Mouse (Mus musculus) naive thymus-derived CD4-positive, alpha-beta T cell, adult 2 months (primary cell): Measurements from ENCODE around the gene Dusp15.
A peak's percentile ranks its signal among the peaks of the same experiment; 100 is the strongest.

Source experiments
- DNase-seq: peaks from one replicate; pipeline ENCODE4 v3.0.0-alpha.2; 2011; ENCODE audit warnings: low read depth

Dusp15 gene

DNA sequence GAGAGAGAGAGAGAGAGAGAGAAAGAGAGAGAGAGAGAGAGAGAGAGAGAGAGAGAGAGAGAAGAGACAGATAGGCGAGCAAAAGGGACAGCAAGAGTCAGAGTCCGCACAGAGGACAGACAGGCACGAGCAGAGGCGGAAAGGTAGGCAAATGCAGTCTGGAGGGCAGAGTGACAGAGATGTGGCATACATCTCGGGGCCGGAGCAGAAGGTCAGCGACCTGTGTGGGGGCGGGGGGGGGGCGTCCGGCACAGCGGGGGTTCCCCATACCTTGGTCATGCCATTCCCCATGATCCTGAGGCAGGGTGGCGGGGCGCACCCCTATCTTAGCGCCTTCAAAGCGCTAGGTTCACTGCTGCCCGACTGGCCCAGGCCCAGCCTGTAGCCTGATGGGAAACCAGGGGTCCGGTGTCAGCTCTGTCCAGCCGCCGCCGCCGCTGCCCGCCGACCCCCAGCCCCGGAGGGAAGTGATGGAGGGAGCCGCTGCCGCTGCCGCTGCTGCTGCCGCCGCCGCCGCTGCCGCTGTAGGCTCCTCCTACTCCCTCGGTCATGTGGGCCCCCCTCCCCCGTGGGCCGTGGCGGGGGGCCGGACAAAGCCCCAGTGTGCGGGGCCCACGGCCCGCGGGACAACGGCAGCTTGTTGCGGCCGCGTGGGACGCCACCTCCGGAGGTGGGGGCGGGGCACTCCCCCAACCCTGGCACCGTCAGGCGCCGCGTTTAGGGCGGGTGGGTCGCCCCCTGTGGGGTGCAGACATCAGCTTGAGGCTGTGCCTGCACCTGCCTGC lies at the start of gene Dusp15:
Gene Dusp15 (minus strand): TSS at position 634 of the 785 bp plus-strand sequence.
- DNase-seq = peak; percentile 20

DNA sequence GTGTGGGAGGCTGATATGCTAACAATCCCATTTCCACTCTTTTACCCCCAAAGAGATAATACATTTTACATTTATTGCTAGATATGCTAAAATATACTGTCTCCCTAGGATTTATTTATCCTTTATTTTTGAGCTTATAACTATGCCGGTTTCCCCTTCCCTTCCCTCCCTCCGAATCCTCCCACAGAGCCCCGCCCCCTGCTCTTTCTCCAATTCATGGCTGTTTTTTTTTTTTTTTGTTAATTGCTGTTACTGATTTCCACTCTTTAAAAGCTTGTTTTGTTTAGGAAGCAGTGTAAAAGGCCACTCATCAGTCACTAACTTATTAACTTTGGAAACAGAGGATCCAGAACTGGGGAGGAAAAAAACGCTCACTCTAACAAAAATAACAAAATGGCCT lies 45.5 kb upstream of the Dusp15 start:
- no peak for DNase-seq

DNA sequence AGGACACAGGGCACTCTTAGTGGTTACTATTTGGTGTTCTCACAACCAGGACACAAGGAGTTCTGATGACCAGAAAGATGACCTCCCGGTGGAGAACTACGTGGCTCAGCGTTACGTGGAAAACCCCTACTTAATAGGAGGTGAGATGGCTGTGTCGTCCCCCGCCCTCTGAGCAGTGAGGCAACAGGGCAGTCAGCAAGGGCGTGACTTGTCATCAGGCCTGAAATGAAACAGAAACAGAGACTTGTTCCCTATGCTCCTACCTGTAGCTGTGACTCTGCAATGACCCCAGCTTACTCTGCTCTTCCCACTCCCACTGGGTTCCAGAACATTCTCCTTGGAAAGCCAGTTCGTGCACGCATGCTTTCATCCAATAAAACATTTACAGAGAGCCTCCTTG lies 40.0 kb upstream of the Dusp15 start:
- DNase-seq = no peak

DNA sequence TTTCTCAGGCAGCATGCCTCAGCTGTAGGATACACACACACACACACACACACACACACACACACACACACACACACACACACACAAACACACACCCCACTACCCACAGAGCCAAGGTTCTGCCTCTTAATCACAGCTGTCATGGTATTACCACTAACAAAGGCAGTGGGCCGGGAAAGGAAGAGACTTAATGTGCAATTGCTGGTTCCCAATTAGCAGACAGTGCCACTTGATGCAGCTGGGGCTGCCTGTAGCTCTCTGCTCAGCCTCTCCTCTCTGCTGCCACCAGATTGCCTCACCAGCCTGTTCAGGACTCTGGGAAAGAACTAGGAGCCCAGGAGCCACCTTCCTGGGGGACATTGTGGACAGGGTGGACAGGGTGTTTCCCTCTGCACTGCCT lies 34.1 kb upstream of the Dusp15 start:
- no peak for DNase-seq

DNA sequence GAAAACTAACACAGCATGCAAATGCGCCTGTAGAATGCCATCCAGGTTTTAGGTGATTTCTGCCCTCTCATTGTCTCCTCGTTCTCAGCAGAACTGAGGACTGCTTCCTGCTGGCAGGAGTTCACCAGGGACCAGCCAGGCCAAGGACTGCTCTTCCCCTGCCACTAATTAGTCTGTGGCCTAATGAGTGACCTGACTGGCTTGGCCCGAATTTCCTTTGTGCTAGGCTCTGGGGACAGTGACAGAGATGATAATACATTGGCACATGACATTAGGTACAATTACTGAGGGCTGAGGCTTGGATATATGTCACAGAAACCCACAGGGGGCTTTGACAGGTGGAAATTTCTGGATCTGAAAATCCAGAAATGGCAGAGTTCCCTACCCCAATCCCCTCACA lies 25.5 kb upstream of the Dusp15 start:
- DNase-seq = no peak

DNA sequence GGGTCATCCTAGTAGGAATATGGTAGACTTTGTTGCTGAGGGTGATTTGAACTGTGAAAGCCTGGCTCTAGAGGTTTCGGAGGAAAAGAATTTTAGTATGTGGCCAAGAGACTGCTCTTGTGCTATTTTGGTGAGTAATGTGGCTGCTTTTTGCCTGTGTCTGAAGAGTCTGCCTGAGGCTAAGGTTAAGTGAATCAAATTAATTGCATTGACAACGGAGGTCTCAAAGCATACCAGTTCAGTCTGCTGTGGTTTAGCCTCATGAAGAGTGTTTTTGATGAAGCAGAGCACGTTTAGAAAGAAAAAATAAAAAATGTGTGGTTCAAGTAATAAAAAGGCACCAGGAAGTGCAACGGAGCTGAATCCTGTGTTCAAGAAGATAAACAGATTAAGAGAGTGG lies 14.1 kb upstream of the Dusp15 start:
- no peak for DNase-seq

DNA sequence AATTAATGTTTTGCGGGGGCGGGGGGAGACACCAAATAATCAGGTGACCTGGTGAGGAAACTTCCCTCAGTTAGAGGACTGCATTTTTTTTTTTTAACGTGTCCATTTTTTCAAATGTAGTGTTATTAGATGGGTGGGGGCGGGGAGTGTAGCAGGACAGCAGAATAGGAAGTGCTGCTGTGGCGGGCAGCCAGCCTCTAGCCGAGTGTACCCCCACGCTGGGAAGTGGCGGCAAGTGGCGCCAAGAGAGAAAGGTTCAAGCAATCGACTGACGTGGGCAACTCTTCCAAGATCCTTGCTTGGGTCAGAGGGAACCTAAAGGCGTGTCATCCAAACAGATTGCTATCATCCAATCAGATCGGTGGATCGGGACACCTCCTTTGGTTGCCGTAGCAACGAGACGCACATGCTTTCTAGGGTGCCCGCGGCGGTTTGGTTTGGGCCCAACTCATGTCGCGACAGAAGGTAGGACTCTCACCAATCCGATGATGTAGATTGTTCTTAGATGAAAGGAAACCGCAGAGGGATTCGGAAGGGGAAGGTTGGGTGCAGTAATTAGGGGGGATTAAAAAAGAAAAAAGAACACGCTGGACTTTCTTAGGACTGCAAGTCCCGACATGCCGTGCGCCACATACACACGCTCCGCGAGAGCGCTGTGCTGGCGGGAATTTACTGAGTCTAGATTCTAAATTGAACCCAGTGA lies 10.7 kb upstream of the Dusp15 start, which contains the start of gene Ttll9:
Gene Ttll9 (plus strand): TSS at position 395 of the 703 bp plus-strand sequence.
- DNase-seq = peak; percentile 46

DNA sequence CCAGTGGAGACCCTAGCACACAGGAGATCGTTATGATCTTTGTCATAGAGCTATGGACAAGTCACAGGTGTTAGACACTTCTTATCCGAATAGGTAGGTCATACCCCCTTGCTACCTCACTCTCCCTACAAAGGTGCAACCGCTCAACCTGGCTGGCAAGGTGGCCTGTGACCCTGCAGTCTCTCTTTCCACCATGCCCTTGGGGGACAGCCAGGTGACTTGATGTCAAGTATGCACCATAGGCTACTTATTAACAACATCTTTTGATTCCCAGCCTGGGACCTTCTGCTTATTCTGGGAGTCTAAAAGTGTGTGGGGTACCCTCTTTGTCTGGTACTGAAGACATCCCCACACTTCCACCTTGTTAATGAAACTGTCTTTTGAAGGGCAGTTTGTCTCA lies 6.6 kb upstream of the Dusp15 start:
- DNase-seq = no peak

DNA sequence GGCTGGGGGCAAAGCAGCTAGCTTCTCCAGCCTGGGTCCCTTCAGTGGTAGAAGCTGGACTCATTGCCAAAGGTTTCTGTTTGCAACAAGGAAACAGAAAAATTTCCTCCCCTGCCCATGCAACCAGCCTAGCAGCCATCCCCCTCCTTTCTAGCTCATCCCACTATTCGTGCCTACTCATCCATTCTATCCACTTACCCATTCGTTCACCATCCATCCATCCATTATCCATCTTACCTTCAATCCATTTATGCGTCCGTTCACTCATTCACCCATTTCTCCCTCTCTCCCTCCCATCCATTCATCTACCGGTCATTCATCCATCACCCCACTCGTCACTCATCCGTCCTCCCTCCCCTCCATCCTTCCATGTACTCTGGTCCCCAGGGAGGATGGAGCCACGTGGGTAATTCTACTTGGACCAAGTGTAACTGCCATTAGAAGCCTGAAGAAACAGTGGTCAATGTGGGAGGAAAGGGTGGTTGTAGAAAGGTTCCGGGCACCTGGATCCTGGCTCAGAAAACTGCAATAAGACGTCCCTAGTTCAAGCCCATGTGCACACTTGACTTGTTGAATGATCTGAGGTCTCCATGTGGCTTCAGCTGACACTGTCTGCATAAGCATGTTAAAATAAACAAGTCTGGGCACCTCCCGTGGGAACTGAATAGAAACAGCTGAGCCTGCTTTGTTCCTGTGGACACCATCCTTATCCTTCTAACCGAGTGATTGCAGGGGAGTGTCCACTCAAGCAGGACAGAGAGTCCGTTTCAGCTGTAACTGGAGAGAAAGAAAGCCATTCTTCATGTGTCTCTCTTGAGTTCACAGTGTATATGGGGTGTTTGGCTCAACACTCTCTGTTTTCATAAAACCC lies 587 bp upstream of the Dusp15 start:
- DNase-seq = no peak

DNA sequence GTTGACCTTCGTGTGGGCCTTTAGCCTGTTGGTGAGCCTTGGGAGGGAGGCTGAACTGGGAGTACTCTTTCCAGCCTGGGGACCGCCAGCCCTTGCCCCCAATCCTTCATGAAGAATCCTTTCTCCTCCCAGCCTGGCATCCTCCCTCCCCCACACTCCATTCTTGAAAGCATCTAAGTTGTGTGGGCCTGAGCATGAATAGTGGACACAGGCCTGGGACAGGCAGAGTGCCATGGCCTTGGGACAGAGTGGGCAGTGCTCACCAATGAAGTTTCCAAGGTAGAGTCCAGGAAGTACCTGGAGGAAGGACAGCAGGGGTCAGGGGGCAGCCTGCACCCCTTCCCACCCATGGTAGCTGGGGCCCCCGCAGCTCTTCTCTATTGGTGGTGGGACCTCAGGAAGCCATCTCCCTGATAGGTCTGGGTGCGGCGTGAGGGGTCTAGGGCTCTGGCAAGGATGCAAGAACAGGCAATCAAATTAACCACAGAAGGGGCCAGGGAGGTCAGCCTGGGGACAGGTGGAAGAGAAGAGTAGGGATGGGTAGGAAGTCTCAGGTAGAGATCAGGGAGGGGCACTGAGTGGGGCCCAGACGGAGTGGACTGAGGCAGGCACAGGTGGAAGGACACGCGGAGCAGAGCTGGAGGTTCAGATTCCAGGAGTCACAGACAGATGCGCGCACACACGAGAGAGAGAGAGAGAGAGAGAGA lies 987 bp downstream of the Dusp15 start:
- DNase-seq = no peak

DNA sequence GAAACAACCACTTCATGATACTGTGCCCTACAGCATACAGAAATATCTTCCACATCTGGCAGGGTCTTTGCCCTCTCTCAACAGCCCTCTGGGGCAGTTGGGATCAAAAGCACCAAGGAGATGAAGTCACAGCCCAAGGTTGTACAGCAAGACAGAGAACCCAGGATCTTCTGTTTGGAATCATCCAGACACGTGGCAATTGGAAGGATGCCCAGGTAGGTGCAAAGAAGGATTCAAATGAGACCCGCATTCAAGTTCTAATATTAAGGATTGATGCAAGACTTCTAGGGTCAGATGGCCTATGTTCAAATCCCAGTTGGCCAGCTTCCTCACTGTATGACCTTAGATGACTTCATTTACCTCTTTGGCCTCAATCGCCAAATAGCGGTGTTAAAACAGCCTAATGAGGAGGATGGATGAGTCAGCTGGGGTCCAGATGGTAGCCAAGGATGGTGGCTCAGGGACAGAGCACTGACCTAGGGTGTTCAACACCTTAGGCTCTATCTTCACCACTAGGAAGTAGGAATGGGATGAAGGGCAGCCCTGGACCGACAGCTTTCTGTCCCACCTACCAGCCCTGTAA lies 3.0 kb downstream of the Dusp15 start:
- no peak for DNase-seq

DNA sequence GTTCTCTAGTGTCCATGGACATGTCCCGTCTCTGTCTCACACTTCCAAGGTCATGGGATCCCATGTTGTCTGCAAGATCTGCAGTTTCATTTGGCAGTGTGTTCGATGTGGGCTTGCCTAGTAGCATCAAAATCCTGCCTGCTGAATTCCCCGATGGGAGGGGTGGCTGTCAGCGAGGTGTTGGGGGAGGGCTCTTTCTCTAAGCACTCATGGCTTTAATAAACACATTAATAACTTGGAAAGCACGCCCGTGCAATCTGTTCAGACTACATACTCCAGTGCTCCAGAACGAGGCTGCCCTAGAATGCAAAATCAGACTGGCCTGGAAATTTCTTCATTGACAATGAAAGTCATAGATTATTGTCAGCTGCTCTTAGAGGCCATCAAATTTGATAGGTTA lies 4.4 kb downstream of the Dusp15 start:
- DNase-seq = no peak

DNA sequence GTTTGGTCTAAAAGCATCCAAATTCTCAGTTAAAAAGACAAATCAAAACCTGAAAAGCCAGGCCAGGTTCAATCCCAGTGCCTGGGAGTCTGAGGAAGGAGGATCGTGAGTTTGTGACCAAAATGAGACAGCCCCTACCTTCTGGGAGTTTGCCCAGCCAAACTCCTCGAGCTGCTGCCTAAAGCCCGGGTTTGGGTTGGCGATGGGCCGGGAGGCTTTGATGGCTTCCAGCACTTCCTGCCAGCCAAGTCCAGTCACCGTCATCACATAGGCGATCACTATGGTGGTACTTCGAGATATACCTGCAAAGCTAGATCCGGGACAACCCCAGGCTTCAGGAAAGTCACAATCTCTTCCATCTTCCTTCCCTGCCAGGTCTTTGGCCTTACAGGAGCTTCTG lies 7.5 kb downstream of the Dusp15 start:
- no peak for DNase-seq

DNA sequence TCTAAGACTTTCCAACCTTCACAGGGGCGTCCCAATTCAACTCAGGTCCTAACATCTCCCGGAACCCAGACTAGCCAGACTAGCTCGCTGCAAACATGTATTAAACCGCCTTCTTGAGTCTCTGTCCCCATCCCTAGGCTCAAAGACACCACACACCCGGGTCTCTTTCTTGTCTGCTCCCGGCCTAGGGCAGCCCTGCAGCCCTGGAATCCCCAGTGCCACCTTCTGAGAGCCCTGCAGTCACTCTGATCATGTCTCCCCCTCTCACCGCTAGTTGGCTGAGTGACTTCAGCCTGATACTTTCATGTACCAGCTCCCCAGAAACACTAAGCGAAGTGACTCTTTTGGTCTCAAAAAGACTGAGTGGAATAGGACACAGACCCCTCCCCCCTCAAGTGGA lies 7.9 kb downstream of the Dusp15 start:
- DNase-seq = no peak

DNA sequence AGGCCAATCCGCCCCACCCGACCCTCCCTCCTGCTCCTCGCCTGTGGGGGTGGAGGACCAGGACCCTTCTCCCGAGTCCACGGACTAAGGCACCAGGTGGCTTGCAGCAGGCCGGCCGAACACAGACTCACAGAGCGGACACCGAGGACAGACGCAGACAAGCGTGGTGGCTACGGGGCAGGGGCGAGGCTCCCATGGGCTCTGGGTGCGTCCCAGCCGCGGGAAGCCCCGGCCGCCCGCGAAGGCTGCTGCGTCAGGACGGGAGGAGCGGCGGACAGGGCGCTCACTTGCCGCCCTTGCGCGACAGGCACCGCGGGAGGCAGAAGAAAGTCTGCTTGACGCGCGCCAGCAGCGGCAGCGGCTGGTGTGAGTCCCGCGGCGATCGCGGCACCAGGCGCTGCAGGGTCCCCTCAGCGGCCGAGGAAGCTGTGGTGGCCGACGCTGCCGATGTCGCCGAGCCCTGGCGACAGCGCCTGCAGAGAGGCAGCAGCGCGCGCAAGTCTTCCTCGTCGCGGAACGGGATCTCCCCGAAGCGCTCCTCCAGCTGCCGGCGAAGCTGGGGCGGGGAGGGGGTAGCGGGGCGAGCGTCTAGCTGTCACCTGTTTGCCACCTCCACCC lies 8.5 kb downstream of the Dusp15 start:
- DNase-seq = no peak

DNA sequence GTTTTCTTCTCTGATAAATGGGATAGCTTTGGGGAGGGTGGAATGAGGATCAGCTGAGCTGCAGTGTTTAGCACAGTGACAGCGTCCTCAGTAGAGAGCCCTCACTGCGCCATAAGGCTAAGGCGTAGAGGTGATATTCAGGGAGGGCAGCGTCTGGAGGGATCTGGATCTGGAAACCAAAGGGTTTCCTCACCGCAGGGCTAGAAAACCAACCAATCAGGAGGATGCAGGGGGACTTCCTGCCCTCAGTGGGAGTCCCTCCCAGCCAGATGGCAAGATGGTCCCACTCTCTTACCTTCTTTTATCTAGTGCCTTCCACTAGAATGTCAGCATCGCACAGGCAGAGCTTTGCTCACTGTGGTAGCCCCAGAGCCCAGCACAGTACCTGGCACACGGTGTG lies 9.7 kb downstream of the Dusp15 start:
- DNase-seq = no peak

DNA sequence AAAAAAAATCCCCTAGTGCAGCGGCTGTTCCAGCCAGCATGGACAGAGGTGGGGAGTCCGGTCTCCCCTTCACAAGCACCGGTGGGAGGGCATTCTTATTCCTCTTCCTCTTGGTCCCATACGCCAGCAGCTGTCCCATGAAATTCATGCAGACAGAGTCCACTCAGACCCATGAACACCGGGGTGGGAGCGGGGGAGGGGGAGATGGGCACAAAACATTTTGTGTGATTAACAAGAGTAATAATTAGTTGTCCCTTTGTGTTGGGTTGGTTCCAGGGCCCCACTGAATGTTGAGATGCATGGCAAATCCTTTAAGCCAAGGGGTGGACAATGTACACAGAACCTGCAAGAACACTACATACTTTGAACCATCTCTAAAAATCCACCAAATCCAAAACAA lies 10.4 kb downstream of the Dusp15 start:
- DNase-seq = no peak

DNA sequence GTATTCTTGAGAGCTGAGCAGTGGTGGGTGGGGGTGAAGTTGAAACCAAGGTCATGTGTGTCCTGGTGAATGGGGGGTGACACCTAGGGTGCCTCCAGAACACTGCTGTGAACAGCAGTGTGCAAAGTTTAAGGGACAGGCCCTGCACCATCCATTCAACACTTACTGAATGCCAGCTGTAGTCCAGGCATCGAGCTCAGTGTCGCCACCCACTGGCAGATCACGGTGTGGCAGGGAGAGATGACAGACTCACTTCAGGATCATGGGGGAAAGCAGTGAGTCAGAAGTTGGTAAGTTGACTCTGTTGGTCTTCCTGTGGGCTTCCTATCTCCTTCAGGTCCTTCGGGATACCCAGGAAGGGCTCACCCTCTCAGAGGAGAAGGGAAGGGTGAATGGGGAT lies 11.7 kb downstream of the Dusp15 start:
- DNase-seq = peak; percentile 50

DNA sequence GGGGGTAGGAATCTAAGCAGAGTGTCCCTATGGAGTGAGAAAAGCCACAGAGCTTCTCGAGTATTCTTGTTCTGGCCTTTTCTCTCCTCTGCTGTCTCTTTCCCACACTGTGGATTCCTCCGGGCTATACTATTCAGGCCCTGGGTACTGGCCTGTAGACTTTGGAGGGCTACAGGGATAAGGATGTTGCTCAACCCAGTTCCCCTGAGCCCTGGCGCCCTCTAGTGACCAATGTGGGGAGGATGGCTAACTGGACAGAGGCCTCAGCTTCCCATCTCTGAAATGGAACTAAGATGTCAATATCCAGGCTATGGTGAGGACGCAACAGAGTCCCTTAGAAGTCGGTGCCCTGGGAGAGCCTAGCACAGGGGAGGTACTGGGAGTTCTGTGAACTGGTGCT lies 17.9 kb downstream of the Dusp15 start:
- peak; percentile 46 for DNase-seq

DNA sequence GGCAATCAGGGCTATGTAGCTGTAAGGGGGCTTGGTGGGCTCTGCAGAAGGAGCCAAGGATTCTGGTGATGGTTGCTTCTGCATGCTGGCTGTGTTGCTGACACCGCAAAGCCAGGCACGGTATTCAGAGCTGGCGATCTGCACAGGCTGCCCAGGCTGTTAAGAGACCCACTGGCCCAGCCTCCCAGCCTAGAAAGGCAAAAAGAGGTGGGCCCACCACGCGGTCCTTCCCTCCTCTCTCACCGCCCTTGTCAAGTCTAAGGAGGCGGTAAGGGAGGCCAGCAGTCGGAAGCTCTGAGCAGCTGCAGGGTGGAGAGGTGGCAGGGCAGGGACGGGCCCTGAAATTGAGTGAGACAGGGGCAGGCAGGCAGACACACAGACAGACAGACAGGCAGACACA lies 18.4 kb downstream of the Dusp15 start, which contains the start of gene Foxs1:
Gene Foxs1 (minus strand): TSS at position 161 of the 400 bp plus-strand sequence.
- no peak for DNase-seq
